Mouse (Mus musculus) CH12.LX (cell line): ENCODE data around the gene Tmem119.

ENCODE experiments used
- CHD2 ChIP-seq: IDR thresholded peaks from 2 replicates; pipeline ENCODE4 v1.6.1; 2011; ENCODE audit warnings: low read length, improper control_type of control experiment
- CTCF ChIP-seq, 2 experiments: IDR thresholded peaks in 1 of 2; conservative IDR thresholded peaks in 1 of 2; 2 replicates each; pipeline ENCODE4 v1.5.1; 2011 to 2012; ENCODE audit warnings: low read depth in 2 of 2, low read length in 2 of 2, improper control_type of control experiment in 1 of 2, inconsistent platforms in 1 of 2, mild to moderate bottlenecking in 1 of 2, moderate library complexity in 1 of 2
- MAX ChIP-seq: IDR thresholded peaks from 2 replicates; pipeline ENCODE4 v1.6.1; 2011; ENCODE audit warnings: low read length, improper control_type of control experiment
- MEF2A ChIP-seq: IDR thresholded peaks from 2 replicates; pipeline ENCODE4 v1.6.1; 2014; ENCODE audit warnings: low read depth, mild to moderate bottlenecking, inconsistent platforms, low read length, improper control_type of control experiment, borderline replicate concordance
- NELFE ChIP-seq: IDR thresholded peaks from 2 replicates; pipeline ENCODE4 v1.6.1; 2011; ENCODE audit warnings: low read depth, low read length, improper control_type of control experiment
- POLR2A ChIP-seq: IDR thresholded peaks from 2 replicates; pipeline ENCODE4 v1.6.1; 2011; ENCODE audit warnings: low read depth, mild to moderate bottlenecking, improper control_type of control experiment, low read length
- POLR2AphosphoS2 ChIP-seq: IDR thresholded peaks from 2 replicates; pipeline ENCODE4 v1.6.1; 2011; ENCODE audit warnings: low read depth, low read length, improper control_type of control experiment
- SMC3 ChIP-seq: IDR thresholded peaks from 2 replicates; pipeline ENCODE4 v1.6.1; 2011; ENCODE audit warnings: low read depth, low read length, improper control_type of control experiment
- ZNF384 ChIP-seq: IDR thresholded peaks from 2 replicates; pipeline ENCODE4 v1.6.1; 2012; ENCODE audit warnings: low read depth, low read length, improper control_type of control experiment, inconsistent platforms

DNA sequence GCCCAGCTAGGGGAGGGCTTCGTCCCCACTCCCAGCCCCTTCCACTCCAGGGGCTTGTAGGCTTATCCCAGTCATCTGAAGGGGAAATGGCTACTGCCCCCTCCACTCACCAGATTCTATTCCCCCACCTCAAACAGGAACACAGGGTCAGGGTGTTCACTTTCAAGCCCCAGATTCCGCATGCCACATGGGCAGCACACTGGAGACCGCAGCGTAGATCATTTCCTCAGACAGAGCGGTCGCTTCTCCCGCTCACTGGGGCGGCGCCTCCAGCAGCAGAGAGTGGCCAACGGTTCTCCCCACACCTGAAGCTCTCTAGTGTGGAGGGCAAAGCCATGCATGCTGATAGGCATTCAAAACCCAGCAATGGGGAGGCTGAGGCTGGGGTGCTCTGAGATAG is 36.6 kb upstream of the Tmem119 start:
- no peak for TF ChIP-seq ZNF384
- TF ChIP-seq POLR2A = no peak
- TF ChIP-seq NELFE = no peak
- TF ChIP-seq MEF2A = no peak
- TF ChIP-seq CTCF (conservative IDR thresholded peaks at IDR 0.05 in 1 of 2, IDR thresholded peaks at IDR 0.05 in 1 of 2; ENCODE audit: low read depth in 2 of 2, low read length in 2 of 2) = no peak
- TF ChIP-seq MAX = no peak
- no peak for TF ChIP-seq SMC3
- no peak for TF ChIP-seq POLR2AphosphoS2
- no peak for TF ChIP-seq CHD2
